Mouse (Mus musculus): Measurements from ENCODE around the gene Ezr. TPM values are rescaled to one million over a fixed set of nuclear protein-coding genes. Genes with fewer than 3 reads are reported as not detected.

Ezr gene
- total RNA-seq, 2 experiments from 2014 or later = 41.7 to 50.5 TPM

DNA sequence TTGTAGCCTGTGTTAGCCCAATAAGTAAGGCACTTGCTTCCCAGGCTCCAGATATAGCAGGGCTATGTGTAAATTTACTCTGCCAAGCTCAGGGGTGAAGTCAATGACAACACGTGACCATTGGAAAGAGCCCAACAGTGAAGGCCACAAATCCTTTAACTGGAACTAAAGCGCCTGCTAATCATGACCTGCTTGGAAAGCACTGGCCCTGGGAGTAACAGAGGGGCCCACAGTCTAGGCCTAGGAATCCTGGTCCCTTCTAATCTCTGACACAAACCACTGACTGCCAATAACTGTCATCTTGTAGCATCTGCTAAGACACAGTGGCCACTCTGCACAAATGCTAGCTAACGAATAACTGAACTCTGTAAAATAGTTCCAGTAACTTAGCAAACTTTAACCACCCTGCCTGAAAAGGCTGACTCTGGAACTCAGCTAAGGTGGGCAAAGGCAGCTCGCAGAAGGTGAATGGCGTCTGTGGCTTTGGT is 14.2 kb downstream of the Ezr start:
- no peak for DNase-seq

DNA sequence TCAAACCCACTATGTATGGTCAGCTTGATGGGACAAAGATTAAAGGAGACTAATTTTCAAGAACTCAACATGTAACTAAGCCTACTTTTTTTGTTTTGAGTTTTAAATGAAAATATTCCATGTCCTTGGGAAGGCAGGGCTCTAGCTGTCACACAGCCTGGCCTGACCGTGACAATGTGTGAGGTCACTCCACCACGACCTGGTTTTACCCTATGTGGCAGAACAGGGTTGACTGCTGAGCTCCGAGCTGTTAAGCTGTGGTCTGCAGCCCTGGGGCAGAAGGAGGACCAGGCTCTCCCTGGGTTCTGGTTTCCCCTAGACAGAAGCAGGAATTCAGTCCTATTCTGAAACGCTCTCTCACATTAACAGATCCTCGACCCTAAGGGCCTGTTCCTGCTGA is 14.8 kb downstream of the Ezr start:
- DNase-seq = no peak

DNA sequence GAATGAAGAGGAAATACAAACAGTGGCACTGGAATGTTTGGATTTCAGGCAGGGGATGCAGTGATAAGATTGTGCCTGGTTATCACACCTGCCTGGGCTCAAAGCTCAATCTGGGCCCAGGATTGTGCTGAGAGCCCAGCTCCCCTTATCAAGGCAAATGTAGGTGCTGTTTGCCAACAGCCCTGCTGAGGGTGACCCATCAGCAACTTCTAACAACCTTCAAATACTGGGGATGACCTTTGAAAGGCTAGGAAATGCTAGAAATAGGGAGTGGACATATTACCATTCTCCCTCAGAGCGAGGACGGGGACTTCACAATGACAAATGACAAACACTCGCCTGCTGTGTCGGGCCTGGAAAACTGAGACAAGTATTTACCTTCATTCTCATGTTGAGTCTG is 15.8 kb downstream of the Ezr start:
- no peak for DNase-seq

DNA sequence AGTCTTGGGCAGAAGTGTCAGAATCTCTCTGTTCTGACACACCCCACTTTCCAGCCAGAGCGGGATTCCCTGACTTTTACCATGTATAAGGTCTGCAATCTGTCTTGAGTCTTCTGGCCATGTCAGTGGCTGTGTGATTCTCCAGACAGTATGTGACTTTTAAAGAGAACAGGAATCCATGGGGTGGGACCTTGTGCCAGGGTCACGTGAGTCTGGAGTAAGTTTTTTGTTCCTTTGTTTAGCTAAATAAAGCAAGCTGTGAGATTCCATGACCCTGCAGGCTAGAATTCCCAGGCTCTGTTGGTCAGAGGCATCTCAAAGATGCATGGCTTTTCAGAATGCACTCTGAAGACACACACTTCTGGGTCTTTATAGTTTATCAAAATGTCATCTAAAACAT is 16.7 kb downstream of the Ezr start:
- DNase-seq = no peak

DNA sequence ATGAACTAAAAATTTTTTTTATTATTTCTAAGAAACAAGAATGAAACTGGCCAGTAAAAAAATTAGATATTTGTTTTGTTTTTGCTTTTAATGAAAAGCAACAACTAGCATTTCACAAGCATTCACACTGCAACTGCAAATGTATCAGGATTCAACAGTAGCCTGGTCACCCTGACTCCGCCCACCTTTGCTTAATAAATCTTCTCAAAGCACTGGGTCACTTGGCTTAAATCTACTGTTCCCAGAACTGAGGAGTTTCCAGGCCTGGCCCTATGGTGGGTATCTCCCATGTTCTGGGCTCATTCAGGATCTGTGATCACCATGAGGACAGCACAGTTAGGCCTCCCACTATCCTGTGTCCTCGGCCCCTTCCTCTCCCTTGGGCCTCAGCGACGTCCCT is 17.9 kb downstream of the Ezr start:
- no peak for DNase-seq

DNA sequence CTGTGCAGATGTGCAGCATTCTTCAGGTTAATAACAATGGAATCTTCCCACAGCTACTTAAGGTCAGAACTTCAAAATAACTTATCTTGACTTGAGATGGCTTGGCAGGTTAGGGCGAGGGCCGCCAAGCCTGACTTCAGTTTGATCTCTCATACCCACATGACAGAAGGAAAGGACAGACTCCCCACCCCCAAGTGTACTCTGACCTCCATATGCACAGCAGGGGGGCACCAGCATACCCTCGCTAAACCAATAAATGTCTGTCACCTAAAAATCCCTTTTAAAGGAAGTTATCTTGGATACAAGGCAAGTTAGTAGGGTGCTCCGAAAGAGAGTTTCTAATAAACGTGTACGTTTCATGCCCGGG is 18.4 kb downstream of the Ezr start:
- DNase-seq = no peak

DNA sequence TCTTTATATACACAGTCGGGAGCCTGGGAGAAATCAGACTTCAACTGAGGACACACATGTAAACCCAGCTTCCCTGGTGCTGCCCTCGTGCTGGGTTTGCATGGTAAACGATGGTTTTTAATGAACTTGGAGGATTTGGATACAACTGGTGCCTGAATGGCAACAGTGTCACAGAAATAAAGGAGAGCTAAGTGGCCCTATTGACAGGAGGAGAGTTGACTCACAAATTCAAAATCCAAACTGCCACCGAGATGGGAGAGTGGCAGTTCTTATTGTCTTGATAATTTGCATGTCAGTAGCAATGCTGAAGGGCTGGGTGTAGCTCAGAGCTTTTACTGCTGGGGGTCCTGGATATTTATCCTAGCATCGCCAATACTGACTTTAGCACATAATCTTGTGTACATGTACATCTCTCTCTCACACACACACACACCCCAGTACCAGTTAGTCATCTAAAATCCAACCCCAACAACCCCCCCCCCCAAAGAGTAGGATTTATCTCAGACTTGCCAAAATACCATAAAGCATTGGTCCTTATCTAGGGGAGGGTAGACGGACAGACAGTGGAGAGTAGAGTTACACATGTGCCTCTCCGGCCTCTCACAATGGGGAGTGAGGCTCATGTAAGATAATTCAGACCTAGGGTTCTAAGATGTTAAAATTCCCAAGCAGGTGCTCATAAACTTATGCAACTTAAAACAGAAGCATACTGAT is 18.9 kb downstream of the Ezr start:
- DNase-seq = no peak

DNA sequence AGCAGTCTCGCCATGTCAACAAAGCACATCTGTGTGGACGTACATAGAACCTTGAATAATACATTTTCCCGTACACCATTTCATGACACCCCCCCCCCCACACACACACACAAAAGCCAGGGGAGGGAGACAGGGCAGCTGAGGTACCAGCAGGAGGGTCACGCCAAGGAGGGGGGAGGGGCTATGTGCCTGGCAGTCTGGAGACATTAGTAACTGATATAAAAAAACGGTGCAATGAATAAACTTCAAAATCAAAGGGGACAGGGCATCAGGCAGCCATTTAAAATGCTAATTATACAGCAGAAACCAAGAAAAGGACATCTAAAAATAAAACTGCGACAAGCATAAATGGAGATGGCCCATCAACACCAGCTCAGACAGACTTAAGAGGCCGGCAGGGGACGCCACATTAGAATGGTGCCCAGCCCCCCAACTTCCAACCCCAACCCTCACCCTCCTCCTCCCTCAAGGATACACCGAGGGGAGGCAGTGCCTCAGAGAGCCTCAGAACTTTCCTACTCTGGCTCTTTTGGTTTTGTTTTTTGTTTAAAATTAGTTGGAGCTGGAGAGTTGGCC is 22.8 kb downstream of the Ezr start:
- DNase-seq = no peak

DNA sequence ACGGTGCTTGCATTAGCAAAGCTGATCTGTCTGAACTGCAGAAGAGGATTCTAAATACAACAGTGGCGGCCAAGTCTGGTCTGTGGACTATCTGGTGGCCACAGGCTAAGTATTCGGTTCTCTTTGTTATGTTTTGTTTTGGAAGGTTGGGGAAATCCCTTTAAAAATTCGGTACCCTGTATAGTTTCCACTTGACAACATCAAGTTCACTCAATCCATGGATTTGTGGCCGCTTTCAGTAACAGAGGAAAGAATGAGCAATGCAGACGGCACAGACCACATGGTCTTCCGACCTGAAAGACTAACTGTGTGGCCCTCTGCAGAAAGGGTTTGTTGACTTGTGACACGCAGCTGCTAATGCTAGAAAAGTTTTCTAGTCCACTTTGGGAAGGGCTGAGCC is 23.7 kb downstream of the Ezr start:
- no peak for DNase-seq

DNA sequence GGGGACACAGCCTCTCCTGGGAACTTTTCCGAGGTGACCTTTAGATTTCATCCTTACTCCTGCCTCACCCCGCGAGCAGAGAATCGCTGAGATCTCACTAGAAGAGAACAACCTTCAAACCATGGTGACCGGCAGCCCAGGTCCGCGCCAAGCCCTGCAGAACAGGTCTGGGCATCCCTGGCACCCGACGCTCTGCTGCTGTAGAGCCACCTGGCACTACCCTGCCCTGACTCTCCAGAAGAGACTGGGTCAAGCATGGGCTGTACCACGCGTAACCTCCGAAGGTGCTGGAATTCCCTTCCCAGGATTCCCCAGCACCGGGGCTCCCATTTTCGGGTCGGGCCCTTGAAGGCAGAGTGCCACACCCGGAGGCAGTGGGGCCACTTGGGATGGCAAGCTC is 24.7 kb downstream of the Ezr start:
- DNase-seq = no peak

DNA sequence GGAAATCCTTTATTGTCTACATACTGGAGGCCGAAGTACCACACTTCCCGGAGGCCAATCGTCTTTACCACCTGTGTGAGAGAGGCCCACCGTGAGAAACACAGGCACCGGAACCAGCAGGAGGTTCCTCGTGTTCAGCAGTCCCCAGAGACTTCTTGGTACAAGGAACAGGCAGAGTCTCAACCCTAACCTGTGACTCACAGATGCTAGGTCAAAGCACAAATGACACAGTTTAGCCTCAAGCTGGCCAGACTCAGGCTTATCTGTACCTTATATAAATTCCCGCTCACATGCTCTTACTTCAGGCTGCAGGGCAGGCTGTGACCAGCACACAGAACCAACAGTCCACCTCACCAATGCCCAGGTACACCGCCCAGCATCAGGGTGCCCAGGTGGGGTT is 26.7 kb downstream of the Ezr start:
- DNase-seq = no peak

DNA sequence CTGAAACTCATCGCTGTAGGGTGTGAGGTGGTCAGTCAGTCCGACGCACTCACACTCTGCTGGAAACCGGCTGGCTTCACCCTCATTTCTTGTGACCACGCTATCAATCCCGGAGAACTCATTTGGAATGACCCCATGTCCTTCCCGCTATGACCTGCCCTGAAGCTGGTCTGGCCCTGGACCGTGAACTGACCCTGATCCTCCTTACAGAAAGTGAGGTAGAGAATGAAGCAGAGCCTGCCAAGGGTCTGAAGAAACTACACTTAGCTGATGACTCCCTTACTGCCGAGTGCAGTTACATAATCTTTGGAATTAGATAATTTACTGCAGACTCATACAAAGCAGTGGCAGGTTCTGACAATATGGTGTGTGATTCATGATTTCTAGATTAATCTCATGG is 27.4 kb downstream of the Ezr start:
- no peak for DNase-seq

DNA sequence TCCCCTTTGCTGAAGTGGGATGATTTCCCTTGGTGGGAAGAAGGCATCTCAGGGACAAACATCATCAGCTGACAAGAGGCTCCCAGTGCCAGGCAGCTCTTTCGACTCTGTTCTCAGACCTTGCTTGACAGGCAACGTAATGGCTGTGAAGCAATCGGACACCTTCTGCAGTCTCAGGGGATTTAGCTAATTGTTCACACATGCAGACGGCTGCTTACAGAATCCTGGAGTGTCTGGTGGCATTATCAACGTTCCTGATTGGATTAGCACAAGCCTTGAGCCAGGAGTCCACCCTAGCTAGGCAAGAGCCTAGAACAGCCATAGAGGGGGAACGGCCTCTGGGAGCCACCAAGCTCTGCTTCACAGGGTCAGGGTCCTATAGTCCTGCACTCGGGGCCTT is 30.2 kb downstream of the Ezr start:
- DNase-seq = no peak

DNA sequence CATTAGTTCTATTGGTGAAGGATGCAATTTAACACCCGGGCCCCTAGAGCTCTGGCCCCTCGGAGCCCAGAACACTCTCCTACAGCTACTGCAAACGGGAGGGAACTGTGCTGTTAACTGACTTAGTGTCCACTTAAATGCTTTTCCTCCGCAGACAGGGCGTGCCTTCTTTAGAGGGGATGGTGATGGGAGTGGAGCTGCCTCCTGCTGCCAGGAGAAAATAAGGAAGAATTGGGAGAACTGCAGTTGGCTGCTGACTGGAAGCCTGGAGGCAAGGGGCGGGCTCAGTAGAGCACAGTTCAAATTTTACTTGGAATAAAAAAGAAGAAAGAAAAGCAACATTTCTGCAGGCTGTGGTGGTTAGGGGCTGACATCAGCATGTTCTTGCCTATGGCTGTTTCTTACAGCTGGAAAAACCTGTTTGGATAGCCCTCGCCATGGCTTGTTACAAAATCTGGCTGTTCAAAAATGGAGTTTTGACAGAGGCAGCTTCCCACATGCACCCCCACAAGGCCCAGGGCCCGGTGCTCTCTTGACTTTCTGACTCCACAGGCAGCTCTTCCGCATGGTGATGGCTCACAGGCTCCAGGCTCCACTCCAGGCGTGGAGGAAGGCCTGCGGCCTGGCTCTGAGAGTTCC is 31.2 kb downstream of the Ezr start:
- no peak for DNase-seq

DNA sequence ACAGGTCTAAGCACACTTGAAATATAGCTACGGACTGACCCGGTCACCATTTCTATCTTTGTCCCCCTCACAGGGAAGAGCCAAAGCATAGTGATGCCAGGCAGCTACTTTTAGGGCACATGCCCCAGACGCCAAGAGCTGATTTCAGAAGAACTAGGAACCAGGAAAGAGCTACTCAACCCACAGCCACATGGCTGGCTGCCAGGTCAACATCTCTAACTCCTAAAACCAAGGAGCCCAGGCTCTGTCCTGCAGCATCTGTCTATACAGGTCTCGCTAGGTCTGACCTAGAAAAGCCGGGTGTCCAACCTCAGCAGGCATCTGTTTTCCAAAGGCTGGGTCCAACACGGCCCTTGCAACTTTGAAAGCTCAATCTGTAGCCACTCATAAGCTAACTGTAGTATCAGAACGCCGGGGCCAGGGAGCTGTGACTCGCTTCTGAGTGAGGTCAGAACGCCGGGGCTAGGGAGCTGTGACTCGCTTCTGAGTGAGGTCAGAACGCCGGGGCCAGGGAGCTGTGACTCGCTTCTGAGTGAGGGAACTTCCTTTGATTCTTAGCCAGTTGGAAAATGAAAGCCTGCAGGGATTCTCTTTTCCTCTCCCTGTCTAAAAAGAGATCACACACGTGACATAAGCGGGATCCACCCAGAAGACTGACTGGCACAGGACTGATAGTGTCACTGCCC is 33.7 kb downstream of the Ezr start:
- no peak for DNase-seq

DNA sequence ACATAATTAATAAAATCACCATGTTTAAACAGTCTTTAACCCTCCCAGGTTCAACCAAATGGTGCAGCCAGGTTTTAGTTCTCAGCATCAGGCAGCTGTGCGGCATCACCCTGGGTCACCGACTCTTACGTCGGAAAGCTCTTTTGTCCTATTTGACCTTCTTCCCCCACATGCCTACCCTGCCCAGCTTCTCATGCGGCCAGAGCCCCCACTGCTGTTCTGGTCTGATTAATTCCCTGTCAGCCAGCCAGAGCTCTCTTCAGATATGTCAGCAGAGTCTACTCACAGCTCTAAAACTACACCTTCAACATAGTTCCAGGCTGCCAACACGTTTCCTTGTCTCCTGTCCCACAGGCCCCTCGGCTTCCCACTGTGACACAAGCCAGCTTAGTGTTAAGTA is 35.1 kb downstream of the Ezr start:
- no peak for DNase-seq

DNA sequence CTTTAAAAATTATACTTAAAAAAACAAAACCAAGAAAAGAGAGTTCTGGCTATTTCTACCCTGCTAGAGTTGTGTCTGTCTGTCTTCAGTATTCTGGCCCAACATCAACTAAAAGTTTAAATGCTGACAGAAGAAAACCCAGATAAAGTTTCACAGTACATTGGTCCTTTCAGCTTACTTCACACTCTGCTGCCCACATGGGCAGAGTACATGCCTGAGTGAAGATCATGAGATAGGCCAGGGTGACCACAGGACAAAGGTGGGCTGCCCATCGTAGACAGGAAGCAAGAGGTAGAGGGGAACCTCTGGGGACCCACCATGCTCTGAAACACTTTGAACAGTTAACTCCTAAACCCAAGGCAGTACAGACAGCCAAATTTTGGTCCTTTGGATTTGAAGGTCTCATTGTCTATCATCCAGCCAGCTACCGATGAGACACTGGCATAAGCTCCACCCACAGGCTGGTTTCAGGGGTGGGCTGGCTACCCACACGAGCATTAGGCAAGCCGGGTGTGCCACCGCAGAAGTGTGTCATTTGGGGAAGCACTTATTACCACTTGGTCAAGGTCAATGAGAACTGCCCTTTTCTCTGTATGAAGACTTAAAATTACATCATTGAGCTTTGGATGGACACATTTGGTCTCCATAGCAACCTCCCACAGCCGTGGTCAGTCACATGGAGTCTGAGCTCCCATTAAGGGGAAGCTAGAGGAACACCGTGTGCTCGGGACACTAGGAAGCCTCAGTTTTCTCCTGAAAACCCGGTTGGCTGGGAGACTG is 35.9 kb downstream of the Ezr start:
- no peak for DNase-seq

DNA sequence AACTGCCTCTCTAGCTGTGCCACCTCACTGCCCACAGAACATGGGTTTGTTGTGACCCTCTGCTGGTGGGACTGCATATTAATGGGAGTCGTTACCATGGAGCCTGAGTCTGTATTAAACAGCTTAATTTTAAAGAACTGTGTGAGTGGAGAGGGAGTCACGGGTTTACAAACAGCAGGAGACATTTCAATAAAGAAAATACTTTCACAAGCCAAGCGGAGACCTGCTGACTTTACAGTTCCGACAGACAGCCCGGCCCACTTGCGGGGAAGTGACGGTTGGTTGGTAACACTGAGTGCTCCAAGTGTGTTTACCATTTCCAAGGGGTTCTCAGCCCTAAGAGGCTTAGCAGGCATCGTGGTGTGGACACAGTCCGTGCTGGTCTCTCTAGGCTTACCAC is 36.6 kb downstream of the Ezr start:
- DNase-seq = no peak

DNA sequence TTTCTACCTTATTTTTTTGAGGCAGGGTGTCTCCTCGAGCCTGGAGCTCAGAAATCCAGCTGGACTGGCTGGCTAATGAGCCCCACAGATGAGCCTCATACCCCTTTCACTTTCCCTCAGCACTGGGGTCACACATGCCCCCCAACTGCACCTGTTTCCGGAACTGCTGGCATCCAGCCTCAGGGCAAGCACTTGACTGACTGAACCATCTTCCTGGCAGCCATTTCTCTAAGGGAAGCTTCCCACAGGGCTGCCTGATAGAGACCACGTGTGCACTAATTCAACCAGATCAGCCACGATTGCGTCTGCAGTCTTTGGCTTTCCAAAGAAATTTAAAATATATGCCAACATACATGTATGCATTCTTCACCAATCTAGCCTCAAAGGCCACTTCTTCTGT is 37.1 kb downstream of the Ezr start:
- DNase-seq = no peak

DNA sequence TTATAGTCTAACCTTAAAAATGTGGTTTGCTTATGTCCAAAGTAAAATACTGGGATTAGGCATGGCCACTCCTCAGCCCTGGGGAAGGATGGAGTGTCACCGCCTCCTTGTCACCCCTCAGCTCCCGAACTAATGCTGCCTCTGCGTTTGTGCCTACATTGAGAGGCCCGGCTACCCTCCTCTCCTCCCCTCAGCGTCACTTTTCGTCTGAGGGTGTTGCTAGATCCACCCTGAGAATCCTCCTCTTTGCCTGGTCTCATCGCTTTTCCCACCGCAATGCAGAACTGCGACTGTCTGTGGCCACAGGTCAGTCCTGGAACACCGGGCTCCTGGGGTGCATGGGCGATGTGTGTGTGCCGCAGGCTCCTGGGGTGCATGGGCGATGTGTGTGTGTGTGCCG is 37.7 kb downstream of the Ezr start:
- no peak for DNase-seq

DNA sequence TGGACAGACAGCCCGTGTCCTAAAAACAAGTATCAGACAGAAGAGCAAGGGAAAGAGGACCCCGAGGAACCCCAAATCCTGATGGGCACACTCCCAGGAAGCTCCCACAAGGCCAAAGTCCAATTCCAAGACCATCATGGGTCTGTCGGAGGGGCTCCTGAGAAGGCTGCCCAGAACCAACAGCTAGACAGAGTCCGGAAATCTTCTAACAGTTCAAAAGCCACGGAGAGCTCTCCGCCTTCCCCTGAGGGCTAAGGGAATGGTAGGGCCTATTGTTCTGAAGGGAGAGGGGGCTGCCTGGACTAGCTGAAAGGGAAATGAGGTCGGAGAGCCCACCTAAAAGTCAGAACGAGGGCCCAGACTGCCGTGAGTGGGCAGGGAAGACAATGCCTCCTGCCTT is 38.2 kb downstream of the Ezr start:
- DNase-seq = no peak

DNA sequence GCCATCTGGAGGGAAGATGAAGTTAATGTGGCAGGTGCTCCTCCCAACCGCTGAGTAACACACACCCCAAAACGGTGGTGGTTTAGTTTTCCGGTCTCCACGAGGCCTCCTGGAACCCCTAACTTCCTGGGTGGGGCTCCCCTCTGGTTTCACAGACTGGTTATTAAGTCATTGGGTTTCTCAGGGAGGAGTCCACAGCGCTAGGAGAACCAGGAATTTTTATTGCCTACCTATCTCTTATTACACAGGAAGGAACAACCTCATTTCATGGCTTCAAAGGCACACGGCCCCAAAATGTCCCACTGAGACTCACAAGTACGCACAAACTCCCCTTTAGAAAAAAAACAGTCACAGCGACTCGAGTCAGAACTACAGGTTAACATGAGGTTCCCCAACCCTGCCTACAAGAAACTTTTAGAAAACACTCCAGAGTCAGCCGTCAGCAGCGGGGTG is 38.8 kb downstream of the Ezr start:
- no peak for DNase-seq

Measured in layer of hippocampus, postnatal 36 days (tissue).